Mouse (Mus musculus) limb, embryonic 14.5 days (tissue): Measurements from ENCODE around the gene Gse1. TPM values are rescaled to one million over a fixed set of nuclear protein-coding genes. Genes with fewer than 3 reads are reported as not detected.

ENCODE experiments used
- ATAC-seq: fragments of 200-750 bp; cut with Nextera tagmentation; 2 replicates; pipeline ENCODE4 v1.8.0; 2017; ENCODE audit warnings: low read depth, moderate number of reproducible peaks, moderate TSS enrichment; ENCODE audit not compliant: low FRiP score
- DNase-seq: peaks from one replicate; pipeline ENCODE4 v3.0.0-alpha.2; 2015; ENCODE audit warnings: low spot score
- H3K27ac ChIP-seq: fragments of 300-500 bp; sonication (generic); replicated peaks from 2 replicates; pipeline ENCODE4 v1.5.1; 2014; ENCODE audit warnings: low read depth, mild to moderate bottlenecking, low read length, moderate library complexity, mixed read lengths
- H3K27me3 ChIP-seq: fragments of 300-500 bp; sonication (generic); 2 replicates; pipeline ENCODE4 v1.6.1; 2014; ENCODE audit warnings: low read length, mixed read lengths; ENCODE audit not compliant: control insufficient read depth, insufficient read depth
- H3K36me3 ChIP-seq: fragments of 300-500 bp; sonication (generic); 2 replicates; pipeline ENCODE4 v1.6.1; 2014; ENCODE audit warnings: mild to moderate bottlenecking, low read length, moderate library complexity, mixed read lengths; ENCODE audit not compliant: control insufficient read depth, insufficient read depth
- H3K4me1 ChIP-seq: fragments of 300-500 bp; sonication (generic); 2 replicates; pipeline ENCODE4 v1.6.1; 2014; ENCODE audit warnings: antibody characterized with exemption, low read length, mixed read lengths; ENCODE audit not compliant: control insufficient read depth, insufficient read depth
- H3K4me2 ChIP-seq: fragments of 300-500 bp; sonication (generic); replicated peaks from 2 replicates; pipeline ENCODE4 v1.6.1; 2014; ENCODE audit warnings: low read depth, mild to moderate bottlenecking, low read length, moderate library complexity; ENCODE audit not compliant: severe bottlenecking
- H3K4me3 ChIP-seq: fragments of 300-500 bp; sonication (generic); replicated peaks from 2 replicates; pipeline ENCODE4 v1.5.1; 2014; ENCODE audit warnings: low read length
- H3K9ac ChIP-seq: fragments of 300-500 bp; sonication (generic); 2 replicates; pipeline ENCODE4 v1.6.1; 2014; ENCODE audit warnings: mild to moderate bottlenecking, low read depth, low read length, moderate library complexity; ENCODE audit not compliant: severe bottlenecking
- H3K9me3 ChIP-seq: fragments of 300-500 bp; sonication (generic); 2 replicates; pipeline ENCODE4 v1.6.1; 2016; ENCODE audit warnings: low read length; ENCODE audit not compliant: control insufficient read depth
- POLR2A ChIP-seq: fragments of 200-500 bp; IDR thresholded peaks from 2 replicates; pipeline ENCODE4 v1.8.0; 2012; ENCODE audit warnings: inconsistent platforms, mild to moderate bottlenecking, moderate library complexity, borderline replicate concordance; ENCODE audit not compliant: insufficient read depth, insufficient read length; ENCODE audit errors: extremely low read depth
- WGBS: fragments of 180-500 bp; shearing (Covaris S2); extraction: QIAGEN DNeasy Blood & Tissue Kit; methylation state at CpG from one replicate; pipeline ENCODE4 v1.1.7; 2014; 5-methylcytosine and 5-hydroxymethylcytosine counted together
- polyA plus RNA-seq, 2 experiments: library from polyadenylated mRNA; depleted of rRNA in 1 of 2; stranded (reverse) in 1 of 2; unstranded in 1 of 2; fragments of >200 nt; fragmentation: Nextera tagmentation in 1 of 2; extraction: Ambion mirVana in 1 of 2; gene quantifications; 2 replicates each; pipeline versions ENCODE4 v1.2.1 to v1.2.3; 2012 to 2014

Gene Gse1
- polyA plus RNA-seq, 2 experiments = 10.3 to 32.6 TPM

DNA sequence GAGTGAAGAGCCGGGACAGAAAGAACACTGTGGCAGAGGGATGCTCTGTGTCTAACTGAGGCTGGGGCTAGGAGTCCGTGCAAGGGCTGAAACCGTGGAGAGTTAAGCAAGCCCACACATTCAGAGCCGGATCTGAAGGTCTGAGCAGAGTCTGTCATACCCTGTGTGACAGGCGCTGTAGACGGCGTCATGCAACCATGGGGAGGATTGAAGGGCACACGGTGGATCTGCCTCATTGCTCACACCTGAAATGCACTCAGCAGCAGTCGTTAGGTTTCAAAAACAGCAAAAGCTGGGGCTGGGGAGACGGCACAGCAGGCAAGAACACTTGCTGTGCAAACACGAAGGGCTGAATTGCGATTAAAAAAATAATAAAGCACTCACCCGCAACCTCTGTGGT lies 116.3 kb downstream of the Gse1 start:
- Histone ChIP-seq H3K4me1 (peaks cover 26% of the 10 kb centered on the region), H3K9me3 (no peaks in the 10 kb centered on the region)

DNA sequence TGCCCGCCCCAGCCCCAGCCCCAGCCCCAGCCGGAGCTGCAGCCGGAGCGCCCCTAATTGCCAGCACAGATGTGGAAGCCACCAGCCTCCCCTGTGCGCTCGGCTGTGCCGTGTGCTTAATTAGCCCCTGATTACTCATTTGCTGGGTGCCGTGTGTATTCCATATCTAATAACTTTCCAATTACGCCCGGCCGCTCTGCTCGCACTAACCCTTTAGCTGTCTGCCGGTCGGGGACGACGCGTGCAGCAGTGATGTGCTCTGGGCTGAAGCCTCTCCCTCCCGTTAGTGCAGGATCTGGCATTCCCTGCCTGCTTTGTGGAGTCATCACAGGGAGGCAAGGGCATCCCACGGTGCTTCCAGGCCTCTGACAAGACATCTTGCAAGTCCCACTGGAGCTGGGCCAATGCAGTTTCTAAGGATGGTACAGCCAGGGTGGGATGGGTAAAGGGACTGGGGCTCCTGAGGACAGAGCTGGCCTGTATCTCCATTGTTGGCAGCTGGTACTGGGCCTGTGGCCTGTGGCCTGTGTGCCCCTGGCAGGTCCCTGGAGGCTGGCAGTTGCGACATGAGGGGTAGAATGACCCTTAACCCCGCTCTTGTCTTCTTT lies 119.6 kb downstream of the Gse1 start:
- H3K4me2 ChIP-seq = no peak overlapping the region
- no peak overlapping the region for H3K4me3 ChIP-seq
- no peak overlapping the region for H3K27ac ChIP-seq
- 40% methylated on average over 21 of the region's 21 CpGs for WGBS
- ATAC-seq (no peak), DNase-seq (no peak)
- H3K36me3 ChIP-seq = no peaks in the 10 kb centered on the region
- H3K27me3 ChIP-seq = no peaks in the 10 kb centered on the region
- TF ChIP-seq POLR2A = no peak
- H3K9me3 ChIP-seq = no peaks in the 10 kb centered on the region
- peaks cover 38% of the 10 kb centered on the region for H3K4me1 ChIP-seq
- H3K9ac ChIP-seq = no peak overlapping the region

More for the DNA sequence above, 116.3 kb downstream of the Gse1 start:
- Histone ChIP-seq H3K9ac (no peak overlapping the region), H3K4me2 (no peak overlapping the region), H3K4me3 (no peak overlapping the region), H3K27ac (no peak overlapping the region), H3K27me3 (no peaks in the 10 kb centered on the region), H3K36me3 (no peaks in the 10 kb centered on the region)
- WGBS = 43% methylated on average over 13 of the region's 13 CpGs
- DNase-seq (no peak), ATAC-seq (no peak)
- TF ChIP-seq POLR2A = no peak

DNA sequence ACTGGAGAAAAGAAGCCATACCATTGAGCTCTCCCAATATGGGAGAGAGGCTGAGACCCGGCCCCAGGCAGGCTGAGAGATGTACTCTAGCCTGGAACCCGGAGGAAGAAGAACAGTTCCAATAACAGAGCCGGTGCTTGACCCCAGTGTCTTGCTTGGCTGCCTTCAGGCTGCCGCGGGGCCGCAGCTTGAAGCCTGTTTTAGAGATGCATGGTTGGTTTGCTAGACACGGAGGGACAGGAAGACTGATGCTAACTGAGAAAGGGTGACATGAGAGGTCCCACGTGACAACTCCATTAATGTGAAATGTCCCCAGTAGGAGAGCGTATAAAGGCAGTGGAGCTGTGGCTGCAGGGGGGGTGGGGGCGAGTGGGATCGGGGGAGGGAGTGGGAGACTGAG lies 120.7 kb downstream of the Gse1 start:
- H3K9ac ChIP-seq = no peak overlapping the region
- H3K4me2 ChIP-seq = no peak overlapping the region
- no peak for DNase-seq

DNA sequence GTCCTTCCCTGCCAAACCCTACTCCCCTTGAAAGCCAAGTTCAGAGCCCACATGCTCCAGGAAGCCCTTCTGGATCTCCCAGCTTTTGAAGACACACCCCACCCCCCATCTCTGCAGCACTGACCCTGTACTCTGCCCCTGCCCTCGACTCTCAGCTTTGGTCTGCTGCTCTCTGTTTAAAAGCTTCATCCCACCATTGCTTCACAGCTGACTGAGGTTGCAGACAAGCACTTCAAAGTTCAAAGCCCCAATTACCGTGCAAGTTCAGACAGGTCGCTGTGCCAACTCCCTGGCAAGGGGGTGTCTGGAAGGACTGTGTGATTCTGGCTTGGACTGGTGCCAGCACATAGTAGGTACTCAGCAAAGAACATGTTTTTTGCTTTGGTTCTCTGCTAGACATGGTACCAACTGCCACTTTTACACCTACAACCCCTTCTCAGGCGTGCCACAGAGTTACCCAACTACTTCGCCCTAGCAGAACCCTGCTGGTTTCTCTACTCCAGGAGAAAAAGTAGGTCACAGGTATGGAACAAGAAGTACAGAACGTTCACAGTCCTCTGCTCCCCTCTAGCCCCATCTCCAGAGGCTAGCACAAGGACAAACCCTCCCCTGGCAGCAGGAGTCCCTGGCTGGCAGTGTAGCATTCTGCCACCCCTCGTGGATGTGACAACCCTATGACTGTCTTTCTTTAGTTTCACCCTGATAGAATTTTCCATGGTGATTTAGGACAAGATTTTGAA lies 123.2 kb downstream of the Gse1 start:
- ATAC-seq (no peak), DNase-seq (no peak)
- H3K4me1 ChIP-seq = peaks cover 28% of the 10 kb centered on the region
- H3K9ac ChIP-seq = no peak overlapping the region
- H3K27ac ChIP-seq = no peak overlapping the region
- H3K4me2 ChIP-seq = no peak overlapping the region
- no peaks in the 10 kb centered on the region for H3K9me3 ChIP-seq
- H3K27me3 ChIP-seq = no peaks in the 10 kb centered on the region
- no peaks in the 10 kb centered on the region for H3K36me3 ChIP-seq
- H3K4me3 ChIP-seq = no peak overlapping the region
- no peak for TF ChIP-seq POLR2A
- 43% methylated on average over 7 of the region's 7 CpGs for WGBS

More for the DNA sequence above, 120.7 kb downstream of the Gse1 start:
- no peak for ATAC-seq
- H3K36me3 ChIP-seq = no peaks in the 10 kb centered on the region
- H3K27ac ChIP-seq = no peak overlapping the region
- no peak overlapping the region for H3K4me3 ChIP-seq
- H3K9me3 ChIP-seq = no peaks in the 10 kb centered on the region
- H3K4me1 ChIP-seq = peaks cover 32% of the 10 kb centered on the region
- no peak for TF ChIP-seq POLR2A
- WGBS = 56% methylated on average over 11 of the region's 11 CpGs
- H3K27me3 ChIP-seq = no peaks in the 10 kb centered on the region

DNA sequence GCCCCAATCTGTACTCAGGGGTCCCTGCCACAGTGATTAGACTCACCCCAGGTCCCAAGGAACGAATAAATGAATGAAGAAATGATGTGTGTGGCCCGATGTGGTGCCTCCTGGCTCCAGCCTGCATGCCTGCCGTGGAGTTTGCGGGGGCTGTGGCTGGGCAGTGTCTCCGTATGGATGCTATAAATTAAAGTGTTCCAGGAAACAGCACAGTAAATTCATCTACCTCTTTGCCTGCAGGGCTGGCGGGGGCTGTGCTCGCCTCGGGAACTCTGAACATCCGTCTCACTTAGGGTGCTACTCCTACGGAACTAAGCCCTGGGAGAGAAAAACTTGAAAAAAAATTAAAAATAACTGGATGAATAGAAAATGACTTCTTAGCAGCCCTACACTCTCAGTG lies 123.8 kb downstream of the Gse1 start:
- 14% methylated on average over 10 of the region's 10 CpGs for WGBS
- H3K36me3 ChIP-seq = no peaks in the 10 kb centered on the region
- no peaks in the 10 kb centered on the region for H3K27me3 ChIP-seq
- H3K4me3 ChIP-seq = no peak overlapping the region
- no peak for DNase-seq
- H3K9ac ChIP-seq = 0 out of 2 replicates have a peak overlapping the region, but pooled peaks have one; percentile 3
- ATAC-seq = no peak; the same call in 1 of the 2 replicates
- H3K4me2 ChIP-seq = no peak overlapping the region
- H3K4me1 ChIP-seq = peaks cover 31% of the 10 kb centered on the region
- H3K9me3 ChIP-seq = no peaks in the 10 kb centered on the region
- TF ChIP-seq POLR2A = no peak
- H3K27ac ChIP-seq = no peak overlapping the region
